In genomic region chr17:74489024-74489900, GRCm38 (mm10) we compare ENCODE assay signal across 8 mouse cellular contexts. TPM values are rescaled to one million over a fixed set of nuclear protein-coding genes. Genes with fewer than 3 reads are reported as not detected.
A peak's percentile ranks its signal among the peaks of the same experiment; 100 is the strongest.
DNase-seq lines count a peak whose midpoint lies in the region; ATAC-seq and TF ChIP-seq lines count a peak whose summit lies in the region.

TSS of gene Yipf4 (plus strand) at chr17:74489493.

- H3K27me3 ChIP-seq in kidney, embryonic 14.5 days (ENCODE audit: control insufficient read depth, insufficient read depth, low read length), result no peaks in the 10 kb centered on the region
- no peaks in the 10 kb centered on the region for H3K27me3 ChIP-seq in limb, embryonic 15.5 days

- DNase-seq in A20 (ENCODE audit: low read depth, low spot score), result peak; percentile 97
- peak; percentile 98 to 99 for DNase-seq in heart, adult 9 months (ENCODE audit: low spot score in 2 of 2)
- peak; percentile 89 to 95 for DNase-seq in monocyte, adult 2 months (ENCODE audit: low read depth in 1 of 2, low spot score in 2 of 2)
- peak; percentile 95 to 97 for DNase-seq in spleen, postnatal 36 days (ENCODE audit: low spot score in 2 of 2)

- peak within 1 kb of the TSS; percentile 56 for H3K4me2 ChIP-seq in kidney, embryonic 14.5 days (replicated peaks; ENCODE audit: low read depth, low read length)
- peak within 1 kb of the TSS; percentile 53 for H3K4me2 ChIP-seq in limb, embryonic 15.5 days

- peak within 1 kb of the TSS; percentile 89 for H3K9ac ChIP-seq in kidney, embryonic 14.5 days (ENCODE audit: low read depth, low read length)
- H3K9ac ChIP-seq in limb, embryonic 15.5 days, result peak within 1 kb of the TSS; percentile 93

- no peaks in the 10 kb centered on the region for H3K9me3 ChIP-seq in kidney, embryonic 14.5 days (ENCODE audit: control insufficient read depth, low read length)
- H3K9me3 ChIP-seq in limb, embryonic 15.5 days, result no peaks in the 10 kb centered on the region

- H3K4me3 ChIP-seq in bone marrow macrophage, adult 2 months (ENCODE audit: insufficient read depth, low read length), result peak within 1 kb of the TSS; percentile 63
- peak within 1 kb of the TSS; percentile 97 for H3K4me3 ChIP-seq in embryonic fibroblast, embryonic 13.5 days (ENCODE audit: insufficient read depth, low read length)
- peak within 1 kb of the TSS; percentile 98 for H3K4me3 ChIP-seq in kidney, embryonic 14.5 days (ENCODE audit: low read length)
- peak within 1 kb of the TSS; percentile 97 for H3K4me3 ChIP-seq in limb, embryonic 15.5 days

- WGBS in kidney, embryonic 14.5 days, result 5% methylated on average over 58 of the region's 58 CpGs
- WGBS in limb, embryonic 15.5 days, result 5% methylated on average over 57 of the region's 58 CpGs

- H3K27ac ChIP-seq in bone marrow macrophage, adult 2 months (ENCODE audit: insufficient read depth, low read depth, low read length), result peak within 1 kb of the TSS; percentile 65
- no peak within 1 kb of the TSS; the same call in 1 of the 2 replicates for H3K27ac ChIP-seq in embryonic fibroblast, embryonic 13.5 days (ENCODE audit: insufficient read depth, low read length)
- peak within 1 kb of the TSS; percentile 83 for H3K27ac ChIP-seq in kidney, embryonic 14.5 days (ENCODE audit: low read depth, low read length)
- H3K27ac ChIP-seq in limb, embryonic 15.5 days, result peak within 1 kb of the TSS; percentile 89

- no peak for TF ChIP-seq POLR2A in bone marrow macrophage, adult 2 months (IDR thresholded peaks at IDR 0.05; ENCODE audit: borderline replicate concordance, low read depth, low read length)
- TF ChIP-seq POLR2A in embryonic fibroblast, embryonic 13.5 days (IDR thresholded peaks at IDR 0.05; ENCODE audit: low read depth, low read length), result peak; percentile 57

- peaks cover 15% of the 10 kb centered on the region for H3K36me3 ChIP-seq in kidney, embryonic 14.5 days (ENCODE audit: control insufficient read depth, insufficient read depth, low read length)
- peaks cover 19% of the 10 kb centered on the region for H3K36me3 ChIP-seq in limb, embryonic 15.5 days

- no peak for TF ChIP-seq CTCF in bone marrow macrophage, adult 2 months (IDR thresholded peaks at IDR 0.05; ENCODE audit: low read depth, low read length)
- TF ChIP-seq CTCF in embryonic fibroblast, embryonic 13.5 days (IDR thresholded peaks at IDR 0.05; ENCODE audit: borderline replicate concordance, insufficient read depth, low read length), result no peak

- H3K4me1 ChIP-seq in bone marrow macrophage, adult 2 months (ENCODE audit: control insufficient read depth, insufficient read depth, low read length), result no peaks in the 10 kb centered on the region
- H3K4me1 ChIP-seq in embryonic fibroblast, embryonic 13.5 days (ENCODE audit: control insufficient read depth, insufficient read depth, low read length), result no peaks in the 10 kb centered on the region
- no peaks in the 10 kb centered on the region for H3K4me1 ChIP-seq in kidney, embryonic 14.5 days (ENCODE audit: control insufficient read depth, insufficient read depth, low read length)
- H3K4me1 ChIP-seq in limb, embryonic 15.5 days, result no peaks in the 10 kb centered on the region

- ATAC-seq in kidney, embryonic 14.5 days (ENCODE audit: low FRiP score, low TSS enrichment), result peak; percentile 100
- peak; percentile 95 for ATAC-seq in limb, embryonic 15.5 days (ENCODE audit: insufficient number of reproducible peaks, low FRiP score, low TSS enrichment, low read depth)

RNA-seq across cellular contexts. Expression of gene Yipf4, which starts in this region (rescaled TPM):
- 89.8 and 99.4 TPM in 2 replicates for polyA plus RNA-seq in bone marrow macrophage, adult 2 months (2012; ENCODE audit: insufficient read depth, insufficient read length, missing spikeins)
- 161 and 164 TPM in 2 replicates for polyA plus RNA-seq in embryonic fibroblast, embryonic 13.5 days (2011; ENCODE audit: insufficient read length, low read depth, missing spikeins)
- 59.8 and 72.9 TPM in 2 replicates for polyA plus RNA-seq in kidney, embryonic 14.5 days (2014; fragmentation: Nextera tagmentation; extraction: Ambion mirVana)
- polyA plus RNA-seq in limb, embryonic 15.5 days (2015; fragmentation: Nextera tagmentation; extraction: Ambion mirVana), result 55.9 and 67.8 TPM in 2 replicates
